8 mouse cellular contexts compared by ENCODE assay signal in genomic region chr7:39449260-39450021, GRCm38 (mm10). TPM values are rescaled to one million over a fixed set of nuclear protein-coding genes. Genes with fewer than 3 reads are reported as not detected.
DNase-seq lines count a peak whose midpoint lies in the region; ATAC-seq and TF ChIP-seq lines count a peak whose summit lies in the region.

No protein-coding gene starts in this region.

- H3K9me3 ChIP-seq in limb, embryonic 13.5 days, result no peaks in the 10 kb centered on the region
- no peaks in the 10 kb centered on the region for H3K9me3 ChIP-seq in midbrain, embryonic 15.5 days

- peaks cover 10% of the 10 kb centered on the region for H3K27me3 ChIP-seq in limb, embryonic 13.5 days
- H3K27me3 ChIP-seq in midbrain, embryonic 15.5 days (replicated peaks), result no peaks in the 10 kb centered on the region; the same call in 1 of the 2 replicates

- H3K36me3 ChIP-seq in limb, embryonic 13.5 days, result peaks cover 8% of the 10 kb centered on the region; the same call in 1 of the 2 replicates
- no peaks in the 10 kb centered on the region for H3K36me3 ChIP-seq in midbrain, embryonic 15.5 days (replicated peaks)

- peaks cover 7% of the 10 kb centered on the region for H3K4me1 ChIP-seq in limb, embryonic 13.5 days
- H3K4me1 ChIP-seq in midbrain, embryonic 15.5 days, result peaks cover 35% of the 10 kb centered on the region

- ATAC-seq in erythroblast, adult 5-6 weeks (replicated peaks; ENCODE audit: low FRiP score, poor library complexity, severe bottlenecking), result peak; percentile 43
- peak; percentile 100 for ATAC-seq in limb, embryonic 13.5 days (ENCODE audit: low FRiP score, low read depth)
- peak; percentile 99 for ATAC-seq in midbrain, embryonic 15.5 days (replicated peaks)

- TF ChIP-seq CTCF in brain, embryonic 14.5 days (IDR thresholded peaks at IDR 0.05; ENCODE audit: borderline replicate concordance, extremely low read depth, insufficient read depth, insufficient read length), result no peak

- H3K9ac ChIP-seq in limb, embryonic 13.5 days, result peak overlapping the region; percentile 89
- peak overlapping the region; percentile 93 for H3K9ac ChIP-seq in midbrain, embryonic 15.5 days

- H3K4me3 ChIP-seq in limb, embryonic 13.5 days, result peak overlapping the region; percentile 77
- peak overlapping the region; percentile 77 for H3K4me3 ChIP-seq in midbrain, embryonic 15.5 days

- no peak overlapping the region for H3K27ac ChIP-seq in limb, embryonic 13.5 days
- H3K27ac ChIP-seq in midbrain, embryonic 15.5 days, result peak overlapping the region; percentile 84

- no peak for TF ChIP-seq POLR2A in brain, embryonic 14.5 days (IDR thresholded peaks at IDR 0.05; ENCODE audit: borderline replicate concordance, extremely low read depth, insufficient read depth, insufficient read length, poor library complexity, severe bottlenecking)

- 1% methylated on average over 36 of the region's 36 CpGs for WGBS in limb, embryonic 13.5 days
- 1% methylated on average over 36 of the region's 36 CpGs for WGBS in midbrain, embryonic 15.5 days

- peak overlapping the region; percentile 80 for H3K4me2 ChIP-seq in limb, embryonic 13.5 days (replicated peaks)
- H3K4me2 ChIP-seq in midbrain, embryonic 15.5 days, result peak overlapping the region; percentile 72

- DNase-seq in CD4-positive helper T cell, adult 2 months (ENCODE audit: low read depth, low spot score), result peak; percentile 69
- DNase-seq in brain, embryonic 14.5 days (ENCODE audit: low read depth), result peak; percentile 98
- DNase-seq in heart, adult 9 months (ENCODE audit: low spot score in 2 of 2), result peak; percentile 93 to 97
- DNase-seq in kidney, adult 9 months, result peak; percentile 95
- peak; percentile 44 to 53 for DNase-seq in spleen, adult 18-20 months

RNA-seq across cellular contexts. Expression of gene Gm5114, which starts 36.5 kb away (rescaled TPM):
- polyA plus RNA-seq in brain, embryonic 14.5 days (2012; rRNA removed), result not detected in 2 replicates
- total RNA-seq in erythroblast, adult 5-6 weeks (2015; ENCODE audit: low replicate concordance), result not detected in 2 replicates
- total RNA-seq in erythroblast, adult 5-6 weeks (2017; ENCODE audit: low replicate concordance), result not detected in 2 replicates
- not detected in 2 replicates for polyA plus RNA-seq in limb, embryonic 13.5 days (2015; fragmentation: Nextera tagmentation; extraction: Ambion mirVana)
- polyA plus RNA-seq in midbrain, embryonic 15.5 days (2015; fragmentation: Nextera tagmentation; extraction: Ambion mirVana), result not detected in 2 replicates

Comparison
In these comparisons a context has a peak if more than half of its experiments do, and no peak if none do; other contexts are left out.
1. ATAC-seq: peak in every context shown above with its lines; median percentile 100 in limb, embryonic 13.5 days; 99 in midbrain, embryonic 15.5 days; 43 in erythroblast, adult 5-6 weeks.